Mouse (Mus musculus): Measurements from ENCODE around the gene Chid1. TPM values are rescaled to one million over a fixed set of nuclear protein-coding genes. Genes with fewer than 3 reads are reported as not detected.
A peak's percentile ranks its signal among the peaks of the same experiment; 100 is the strongest.

The Chid1 gene
- total and polyA plus RNA-seq, 3 experiments: 14.4 to 25.1 (median 19.4) TPM

- TF ChIP-seq POLR2AphosphoS5 (IDR thresholded peaks at IDR 0.05; ENCODE audit: insufficient replicate concordance, low read depth, low read length): no peak
- TF ChIP-seq TAL1 (conservative IDR thresholded peaks at IDR 0.05; ENCODE audit: low read depth, low read length): no peak
- TF ChIP-seq GATA1 (IDR thresholded peaks at IDR 0.05; ENCODE audit: borderline replicate concordance, low read length): no peak
- no peak for TF ChIP-seq CTCF (IDR thresholded peaks at IDR 0.05; ENCODE audit: low read depth, low read length)
- no peak for DNase-seq (ENCODE audit: low spot score)
- H3K36me3 ChIP-seq (replicated peaks): peaks cover 49% of the 10 kb centered on the region
- peak overlapping the region; percentile 78; the same call in 1 of the 2 replicates for H3K4me3 ChIP-seq (ENCODE audit: low read depth, low read length)
- H3K27me3 ChIP-seq (ENCODE audit: insufficient read depth, low read length): peaks cover 7% of the 10 kb centered on the region; the same call in 1 of the 2 replicates
- H3K9me3 ChIP-seq (replicated peaks): no peaks in the 10 kb centered on the region
- ATAC-seq (ENCODE audit: extremely low read depth, insufficient number of reproducible peaks, low FRiP score, poor library complexity, severe bottlenecking): no peak
- peaks cover 83% of the 10 kb centered on the region for H3K4me1 ChIP-seq (ENCODE audit: insufficient read depth, low read depth, low read length)
These were observed 69.6 kb downstream of the Chid1 start for GRCm38 (mm10) chr7:141469901-141470636.

GRCm38 (mm10) chr7:141469352-141469751 is 70.3 kb downstream of the Chid1 start:
- Histone ChIP-seq H3K4me1 (ENCODE audit: insufficient read depth, low read depth, low read length) (peaks cover 89% of the 10 kb centered on the region), H3K4me3 (ENCODE audit: low read depth, low read length) (peak overlapping the region; percentile 78), H3K27me3 (ENCODE audit: insufficient read depth, low read length) (peaks cover 14% of the 10 kb centered on the region), H3K9me3 (replicated peaks) (no peaks in the 10 kb centered on the region), H3K36me3 (replicated peaks) (peaks cover 49% of the 10 kb centered on the region)
- no peak for ATAC-seq (ENCODE audit: extremely low read depth, insufficient number of reproducible peaks, low FRiP score, poor library complexity, severe bottlenecking)
- DNase-seq (ENCODE audit: low spot score): no peak
- TF ChIP-seq CTCF (IDR thresholded peaks at IDR 0.05; ENCODE audit: low read depth, low read length) (no peak), TAL1 (conservative IDR thresholded peaks at IDR 0.05; ENCODE audit: low read depth, low read length) (no peak), GATA1 (IDR thresholded peaks at IDR 0.05; ENCODE audit: borderline replicate concordance, low read length) (no peak), GATA2 (IDR thresholded peaks at IDR 0.05; ENCODE audit: borderline replicate concordance, low read depth, low read length) (no peak), POLR2AphosphoS5 (IDR thresholded peaks at IDR 0.05; ENCODE audit: insufficient replicate concordance, low read depth, low read length) (no peak)

DNA sequence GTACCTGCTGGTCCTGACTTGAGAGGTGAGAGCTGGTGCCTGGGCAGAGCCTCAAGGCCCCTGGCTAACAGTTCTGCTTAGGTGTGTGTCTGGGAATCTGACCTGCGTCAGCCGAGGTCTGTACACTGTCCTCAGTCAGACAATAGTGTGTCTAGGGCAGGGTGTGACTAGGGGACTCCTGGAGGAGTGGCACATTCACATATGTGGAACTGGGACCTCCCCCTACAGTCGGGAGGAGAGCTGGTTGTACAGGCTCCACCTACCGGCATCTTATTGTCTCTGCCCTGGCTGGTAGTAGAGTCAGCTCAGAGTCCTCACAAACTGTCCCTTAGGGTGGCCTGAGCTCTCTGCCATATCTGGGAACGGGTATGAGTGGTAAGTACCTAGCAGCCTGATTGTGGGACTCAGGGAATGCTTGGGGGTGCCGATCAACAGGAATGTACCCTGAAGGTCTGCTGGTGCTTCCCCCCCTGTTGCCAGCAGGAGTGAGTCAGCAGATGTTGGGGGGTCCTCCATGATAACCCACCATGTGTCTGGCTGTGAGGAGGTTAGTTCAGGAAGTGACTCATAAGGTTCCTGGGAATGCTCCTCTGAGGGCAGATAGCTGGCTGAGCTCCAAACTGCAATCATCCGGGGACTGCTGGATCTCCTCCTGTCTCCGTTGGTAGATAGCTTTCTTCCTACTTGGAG is 71.0 kb downstream of the Chid1 start:
- H3K36me3 ChIP-seq (replicated peaks): peaks cover 49% of the 10 kb centered on the region
- H3K4me1 ChIP-seq (ENCODE audit: insufficient read depth, low read depth, low read length): peaks cover 88% of the 10 kb centered on the region
- peaks cover 21% of the 10 kb centered on the region for H3K27me3 ChIP-seq (ENCODE audit: insufficient read depth, low read length)
- ATAC-seq (ENCODE audit: extremely low read depth, insufficient number of reproducible peaks, low FRiP score, poor library complexity, severe bottlenecking) (peak; percentile 89), DNase-seq (ENCODE audit: low spot score) (peak; percentile 94)
- peak; percentile 9; the same call in 1 of the 2 replicates for TF ChIP-seq POLR2AphosphoS5 (IDR thresholded peaks at IDR 0.05; ENCODE audit: insufficient replicate concordance, low read depth, low read length)
- no peak for TF ChIP-seq GATA1 (IDR thresholded peaks at IDR 0.05; ENCODE audit: borderline replicate concordance, low read length)
- no peak for TF ChIP-seq CTCF (IDR thresholded peaks at IDR 0.05; ENCODE audit: low read depth, low read length)
- no peaks in the 10 kb centered on the region for H3K9me3 ChIP-seq (replicated peaks)
- H3K4me3 ChIP-seq (ENCODE audit: low read depth, low read length): peak overlapping the region; percentile 78

DNA sequence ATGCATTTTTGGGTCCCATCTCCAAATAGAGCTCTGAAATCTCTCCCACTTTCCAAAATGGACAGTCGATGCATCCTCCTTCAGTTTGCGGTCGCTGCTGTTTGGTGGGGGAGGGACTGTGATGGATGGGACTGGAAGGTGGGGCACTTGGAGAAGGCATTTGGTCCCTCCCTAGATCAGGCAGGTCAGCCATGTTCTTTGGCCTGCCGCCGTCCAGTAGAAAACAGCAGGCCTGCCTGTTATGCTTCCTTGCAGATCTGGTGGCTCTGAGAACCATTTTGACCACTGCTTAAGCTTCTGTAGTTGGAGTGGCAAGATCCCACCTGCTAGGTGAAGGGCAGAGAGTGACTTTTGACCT is 71.5 kb downstream of the Chid1 start:
- TF ChIP-seq GATA2 (IDR thresholded peaks at IDR 0.05; ENCODE audit: borderline replicate concordance, low read depth, low read length) (no peak), GATA1 (IDR thresholded peaks at IDR 0.05; ENCODE audit: borderline replicate concordance, low read length) (no peak), CTCF (IDR thresholded peaks at IDR 0.05; ENCODE audit: low read depth, low read length) (no peak), TAL1 (conservative IDR thresholded peaks at IDR 0.05; ENCODE audit: low read depth, low read length) (no peak), POLR2AphosphoS5 (IDR thresholded peaks at IDR 0.05; ENCODE audit: insufficient replicate concordance, low read depth, low read length) (peak; percentile 21; the same call in 1 of the 2 replicates)

DNA sequence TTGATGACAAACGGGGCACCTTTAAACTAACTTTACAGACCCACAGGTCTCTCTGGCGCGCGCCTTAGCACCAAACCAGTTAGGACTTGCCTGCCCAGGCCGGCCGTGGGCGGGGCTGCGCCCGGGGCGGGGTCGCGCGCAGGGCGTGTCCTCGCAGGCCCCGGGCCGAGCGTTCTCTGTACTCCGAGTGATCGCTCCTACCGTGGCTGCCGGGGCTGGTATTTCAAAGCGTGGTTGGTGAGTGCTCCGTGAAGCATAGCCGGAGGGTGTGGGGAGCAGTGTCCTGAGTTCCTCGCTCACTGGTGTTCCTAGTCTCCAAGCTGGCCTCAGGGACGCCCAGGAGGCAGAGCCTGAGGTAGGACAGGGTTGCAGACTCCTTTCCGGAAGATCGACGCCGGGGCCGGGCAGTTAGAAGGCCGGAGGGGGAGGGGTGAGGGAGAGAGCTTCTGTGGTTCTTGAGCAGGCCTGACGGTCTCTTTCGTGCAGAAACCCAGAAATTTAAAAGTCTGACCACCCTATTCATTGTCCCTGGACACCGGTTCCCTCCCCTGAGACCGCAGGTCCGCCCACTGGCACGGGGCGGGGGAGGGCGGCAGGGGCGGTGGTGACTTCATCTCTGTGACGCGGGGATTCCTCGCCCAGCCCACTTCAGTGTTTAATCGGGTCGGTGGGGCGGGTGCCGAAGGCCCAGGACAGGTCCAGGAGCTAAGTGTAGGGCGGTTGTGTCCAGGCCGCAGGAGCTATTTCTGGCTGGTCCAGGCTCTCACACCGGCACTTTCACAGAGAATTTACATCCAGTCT is 72.2 kb downstream of the Chid1 start, which contains the start of gene Cd151:
Cd151 (plus strand) TSS at position 163 of the 801 bp plus-strand sequence.
- TF ChIP-seq POLR2AphosphoS5 (IDR thresholded peaks at IDR 0.05; ENCODE audit: insufficient replicate concordance, low read depth, low read length): no peak
- TF ChIP-seq TAL1 (conservative IDR thresholded peaks at IDR 0.05; ENCODE audit: low read depth, low read length): no peak
- TF ChIP-seq GATA1 (IDR thresholded peaks at IDR 0.05; ENCODE audit: borderline replicate concordance, low read length): no peak
- no peak for TF ChIP-seq CTCF (IDR thresholded peaks at IDR 0.05; ENCODE audit: low read depth, low read length)
- TF ChIP-seq GATA2 (IDR thresholded peaks at IDR 0.05; ENCODE audit: borderline replicate concordance, low read depth, low read length): no peak
- H3K4me1 ChIP-seq (ENCODE audit: insufficient read depth, low read depth, low read length): peaks cover 81% of the 10 kb centered on the region

More for the DNA sequence above, 71.5 kb downstream of the Chid1 start:
- Histone ChIP-seq H3K4me1 (ENCODE audit: insufficient read depth, low read depth, low read length) (peaks cover 85% of the 10 kb centered on the region), H3K4me3 (ENCODE audit: low read depth, low read length) (peak overlapping the region; percentile 78), H3K9me3 (replicated peaks) (no peaks in the 10 kb centered on the region), H3K27me3 (ENCODE audit: insufficient read depth, low read length) (peaks cover 26% of the 10 kb centered on the region), H3K36me3 (replicated peaks) (peaks cover 44% of the 10 kb centered on the region)
- no peak for ATAC-seq (ENCODE audit: extremely low read depth, insufficient number of reproducible peaks, low FRiP score, poor library complexity, severe bottlenecking)
- no peak for DNase-seq (ENCODE audit: low spot score)

More for the DNA sequence above, 72.2 kb downstream of the Chid1 start, which contains the start of gene Cd151:
- peaks cover 37% of the 10 kb centered on the region for H3K36me3 ChIP-seq (replicated peaks)
- no peaks in the 10 kb centered on the region for H3K9me3 ChIP-seq (replicated peaks)
- H3K27me3 ChIP-seq (ENCODE audit: insufficient read depth, low read length): peaks cover 33% of the 10 kb centered on the region
- peak; percentile 91 for DNase-seq (ENCODE audit: low spot score)
- ATAC-seq (ENCODE audit: extremely low read depth, insufficient number of reproducible peaks, low FRiP score, poor library complexity, severe bottlenecking): peak; percentile 50
- H3K4me3 ChIP-seq (ENCODE audit: low read depth, low read length): peak within 1 kb of the TSS; percentile 78

Data from G1E (cell line).